Mouse (Mus musculus): ENCODE data around the gene Tpm3. TPM values are rescaled to one million over a fixed set of nuclear protein-coding genes. Genes with fewer than 3 reads are reported as not detected.
A peak's percentile ranks its signal among the peaks of the same experiment; 100 is the strongest.

The Tpm3 gene
- polyA plus RNA-seq, 1 experiment from 2014 or later: 523 TPM

DNA sequence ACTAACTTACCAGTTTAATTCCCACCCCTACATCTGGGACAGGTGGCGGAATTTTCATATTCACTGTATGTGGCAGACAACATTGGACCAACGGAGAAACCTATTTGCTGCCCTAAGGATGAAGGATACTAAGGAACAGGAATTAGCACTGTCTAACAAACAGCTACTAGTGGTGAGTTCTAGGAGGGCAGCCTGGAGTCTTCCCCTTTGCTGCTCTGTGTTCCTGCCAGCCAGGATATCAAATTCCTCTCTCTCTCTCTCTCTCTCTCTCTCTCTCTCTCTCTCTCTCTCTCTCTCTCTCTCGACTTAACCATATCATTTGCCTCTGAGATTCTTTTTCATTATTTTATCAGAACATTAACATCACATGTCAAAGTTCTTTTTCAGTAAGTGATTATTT is 8.1 kb upstream of the Tpm3 start:
- DNase-seq (ENCODE audit: low spot score) (no peak), ATAC-seq (replicated peaks; ENCODE audit: low FRiP score) (no peak)
- Histone ChIP-seq H3K27me3 (ENCODE audit: control insufficient read depth, insufficient read depth, low read length) (no peaks in the 10 kb centered on the region), H3K4me3 (ENCODE audit: low read depth, low read length) (no peak overlapping the region), H3K36me3 (ENCODE audit: control insufficient read depth, insufficient read depth, low read length) (no peaks in the 10 kb centered on the region; the same call in 1 of the 2 replicates), H3K9ac (ENCODE audit: low read length) (no peak overlapping the region), H3K27ac (ENCODE audit: low read depth, low read length) (no peak overlapping the region), H3K9me3 (ENCODE audit: control insufficient read depth, low read length) (no peaks in the 10 kb centered on the region), H3K4me2 (ENCODE audit: low read depth, low read length, severe bottlenecking) (no peak overlapping the region), H3K4me1 (replicated peaks; ENCODE audit: control insufficient read depth, insufficient read depth, low read length) (no peaks in the 10 kb centered on the region)
- WGBS: 79% methylated on average over 3 of the region's 3 CpGs

DNA sequence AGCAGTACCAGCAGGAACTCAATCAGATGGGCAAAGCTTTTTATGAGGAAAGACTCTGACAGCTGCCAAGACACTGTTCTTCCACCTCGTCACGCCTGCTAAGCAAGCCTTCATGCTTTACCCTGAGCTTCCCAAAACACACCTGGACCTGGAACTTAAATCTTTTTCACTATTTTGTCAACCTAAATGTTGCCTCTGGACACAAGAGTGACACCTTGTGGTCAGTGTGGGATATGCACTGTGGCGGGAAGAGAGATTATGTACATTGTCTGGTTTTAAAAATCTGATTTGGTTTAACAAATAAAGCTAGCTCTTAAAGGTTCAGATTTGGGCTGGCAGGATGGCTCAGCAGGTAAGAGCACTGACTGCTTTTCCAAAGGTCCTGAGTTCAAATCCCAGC is 6.9 kb upstream of the Tpm3 start:
- Histone ChIP-seq H3K9me3 (ENCODE audit: control insufficient read depth, low read length) (no peaks in the 10 kb centered on the region), H3K4me2 (ENCODE audit: low read depth, low read length, severe bottlenecking) (no peak overlapping the region), H3K4me1 (replicated peaks; ENCODE audit: control insufficient read depth, insufficient read depth, low read length) (no peaks in the 10 kb centered on the region), H3K4me3 (ENCODE audit: low read depth, low read length) (no peak overlapping the region), H3K36me3 (ENCODE audit: control insufficient read depth, insufficient read depth, low read length) (no peaks in the 10 kb centered on the region; the same call in 1 of the 2 replicates), H3K27ac (ENCODE audit: low read depth, low read length) (no peak overlapping the region), H3K27me3 (ENCODE audit: control insufficient read depth, insufficient read depth, low read length) (no peaks in the 10 kb centered on the region), H3K9ac (ENCODE audit: low read length) (no peak overlapping the region)
- 63% methylated on average over 3 of the region's 3 CpGs for WGBS
- peak; percentile 67 for DNase-seq (ENCODE audit: low spot score)
- ATAC-seq (replicated peaks; ENCODE audit: low FRiP score): no peak

DNA sequence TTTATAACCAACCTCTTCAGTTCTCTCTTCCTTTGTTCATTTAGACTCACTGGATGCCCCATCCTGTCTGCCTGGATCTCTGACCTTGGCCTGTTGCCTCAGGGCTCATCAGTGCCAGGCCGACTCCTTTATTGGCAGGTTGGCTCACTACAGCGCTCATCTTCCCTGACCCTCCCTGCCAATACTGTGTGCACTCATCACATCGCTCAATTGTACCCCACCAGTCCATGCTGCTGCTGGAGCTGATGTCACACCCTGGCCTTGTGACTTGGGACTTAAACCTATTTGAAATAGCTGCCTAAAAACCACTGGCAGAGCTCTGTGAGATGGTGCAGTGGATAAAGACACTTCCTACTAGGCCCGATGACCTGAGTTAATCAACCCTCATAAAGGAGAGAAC is 4.6 kb upstream of the Tpm3 start:
- Histone ChIP-seq H3K27ac (ENCODE audit: low read depth, low read length) (no peak overlapping the region), H3K4me3 (ENCODE audit: low read depth, low read length) (no peak overlapping the region), H3K9ac (ENCODE audit: low read length) (no peak overlapping the region), H3K4me2 (ENCODE audit: low read depth, low read length, severe bottlenecking) (no peak overlapping the region), H3K27me3 (ENCODE audit: control insufficient read depth, insufficient read depth, low read length) (no peaks in the 10 kb centered on the region), H3K36me3 (ENCODE audit: control insufficient read depth, insufficient read depth, low read length) (no peaks in the 10 kb centered on the region), H3K4me1 (replicated peaks; ENCODE audit: control insufficient read depth, insufficient read depth, low read length) (no peaks in the 10 kb centered on the region), H3K9me3 (ENCODE audit: control insufficient read depth, low read length) (no peaks in the 10 kb centered on the region)
- no peak for DNase-seq (ENCODE audit: low spot score)
- no peak for ATAC-seq (replicated peaks; ENCODE audit: low FRiP score)
- 94% methylated on average over 4 of the region's 4 CpGs for WGBS

- Histone ChIP-seq H3K4me2 (ENCODE audit: low read depth, low read length, severe bottlenecking) (no peak overlapping the region), H3K27ac (ENCODE audit: low read depth, low read length) (no peak overlapping the region), H3K9ac (ENCODE audit: low read length) (no peak overlapping the region), H3K4me3 (ENCODE audit: low read depth, low read length) (no peak overlapping the region), H3K4me1 (replicated peaks; ENCODE audit: control insufficient read depth, insufficient read depth, low read length) (no peaks in the 10 kb centered on the region), H3K27me3 (ENCODE audit: control insufficient read depth, insufficient read depth, low read length) (no peaks in the 10 kb centered on the region), H3K9me3 (ENCODE audit: control insufficient read depth, low read length) (no peaks in the 10 kb centered on the region), H3K36me3 (ENCODE audit: control insufficient read depth, insufficient read depth, low read length) (no peaks in the 10 kb centered on the region)
- ATAC-seq (replicated peaks; ENCODE audit: low FRiP score): no peak
- DNase-seq (ENCODE audit: low spot score): no peak
- 88% methylated on average over 7 of the region's 7 CpGs for WGBS
Observed at GRCm38 (mm10) chr3:90069688-90070087, 2.8 kb upstream of the Tpm3 start.

- WGBS: 5% methylated on average over 5 of the region's 5 CpGs
- H3K27me3 ChIP-seq (ENCODE audit: control insufficient read depth, insufficient read depth, low read length): no peaks in the 10 kb centered on the region
- no peaks in the 10 kb centered on the region for H3K9me3 ChIP-seq (ENCODE audit: control insufficient read depth, low read length)
- H3K4me1 ChIP-seq (replicated peaks; ENCODE audit: control insufficient read depth, insufficient read depth, low read length): peaks cover 12% of the 10 kb centered on the region
- H3K27ac ChIP-seq (ENCODE audit: low read depth, low read length): no peak overlapping the region
- H3K4me3 ChIP-seq (ENCODE audit: low read depth, low read length): no peak overlapping the region
- H3K36me3 ChIP-seq (ENCODE audit: control insufficient read depth, insufficient read depth, low read length): no peaks in the 10 kb centered on the region
- peak; percentile 85 for DNase-seq (ENCODE audit: low spot score)
- ATAC-seq (replicated peaks; ENCODE audit: low FRiP score): no peak
- H3K9ac ChIP-seq (ENCODE audit: low read length): no peak overlapping the region
- peak overlapping the region; percentile 37; the same call in 1 of the 2 replicates for H3K4me2 ChIP-seq (ENCODE audit: low read depth, low read length, severe bottlenecking)
Observed at GRCm38 (mm10) chr3:90076921-90077716, 4.7 kb downstream of the Tpm3 start.

DNA sequence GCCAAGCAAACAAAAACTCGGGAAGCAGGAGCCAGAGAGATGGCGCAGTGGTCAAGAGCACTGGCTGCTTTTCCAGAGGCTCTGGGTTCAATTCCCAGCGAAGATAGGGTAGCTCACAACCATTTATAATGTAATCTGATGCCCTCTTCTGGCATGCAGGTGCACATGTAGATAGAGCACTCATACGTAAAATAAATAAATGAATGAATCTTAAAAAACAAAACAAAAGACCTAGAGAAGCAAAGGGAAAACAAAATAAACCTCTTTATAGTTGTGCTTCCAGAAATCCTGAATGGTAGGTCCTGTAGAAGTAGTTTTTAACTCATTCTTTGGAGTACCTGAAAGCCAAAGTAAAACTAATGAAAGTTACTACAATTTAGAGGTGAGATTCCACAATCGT is 5.8 kb downstream of the Tpm3 start:
- peaks cover 17% of the 10 kb centered on the region for H3K4me1 ChIP-seq (replicated peaks; ENCODE audit: control insufficient read depth, insufficient read depth, low read length)
- H3K9me3 ChIP-seq (ENCODE audit: control insufficient read depth, low read length): no peaks in the 10 kb centered on the region
- H3K27me3 ChIP-seq (ENCODE audit: control insufficient read depth, insufficient read depth, low read length): no peaks in the 10 kb centered on the region
- 58% methylated on average over 5 of the region's 5 CpGs for WGBS
- DNase-seq (ENCODE audit: low spot score) (no peak), ATAC-seq (replicated peaks; ENCODE audit: low FRiP score) (no peak)
- H3K36me3 ChIP-seq (ENCODE audit: control insufficient read depth, insufficient read depth, low read length): no peaks in the 10 kb centered on the region
- H3K4me3 ChIP-seq (ENCODE audit: low read depth, low read length): no peak overlapping the region
- no peak overlapping the region for H3K27ac ChIP-seq (ENCODE audit: low read depth, low read length)
- H3K9ac ChIP-seq (ENCODE audit: low read length): no peak overlapping the region
- H3K4me2 ChIP-seq (ENCODE audit: low read depth, low read length, severe bottlenecking): no peak overlapping the region

GRCm38 (mm10) chr3:90079133-90079762 is 6.8 kb downstream of the Tpm3 start:
- H3K4me3 ChIP-seq (ENCODE audit: low read depth, low read length): peak overlapping the region; percentile 92
- no peaks in the 10 kb centered on the region for H3K9me3 ChIP-seq (ENCODE audit: control insufficient read depth, low read length)
- H3K36me3 ChIP-seq (ENCODE audit: control insufficient read depth, insufficient read depth, low read length): no peaks in the 10 kb centered on the region
- DNase-seq (ENCODE audit: low spot score) (peak; percentile 97), ATAC-seq (replicated peaks; ENCODE audit: low FRiP score) (peak; percentile 97)
- H3K9ac ChIP-seq (ENCODE audit: low read length): peak overlapping the region; percentile 85
- H3K4me2 ChIP-seq (ENCODE audit: low read depth, low read length, severe bottlenecking): peak overlapping the region; percentile 83
- under 1% methylated on average over 31 of the region's 33 CpGs for WGBS
- peaks cover 20% of the 10 kb centered on the region for H3K4me1 ChIP-seq (replicated peaks; ENCODE audit: control insufficient read depth, insufficient read depth, low read length)
- H3K27ac ChIP-seq (ENCODE audit: low read depth, low read length): peak overlapping the region; percentile 89
- H3K27me3 ChIP-seq (ENCODE audit: control insufficient read depth, insufficient read depth, low read length): no peaks in the 10 kb centered on the region

DNA sequence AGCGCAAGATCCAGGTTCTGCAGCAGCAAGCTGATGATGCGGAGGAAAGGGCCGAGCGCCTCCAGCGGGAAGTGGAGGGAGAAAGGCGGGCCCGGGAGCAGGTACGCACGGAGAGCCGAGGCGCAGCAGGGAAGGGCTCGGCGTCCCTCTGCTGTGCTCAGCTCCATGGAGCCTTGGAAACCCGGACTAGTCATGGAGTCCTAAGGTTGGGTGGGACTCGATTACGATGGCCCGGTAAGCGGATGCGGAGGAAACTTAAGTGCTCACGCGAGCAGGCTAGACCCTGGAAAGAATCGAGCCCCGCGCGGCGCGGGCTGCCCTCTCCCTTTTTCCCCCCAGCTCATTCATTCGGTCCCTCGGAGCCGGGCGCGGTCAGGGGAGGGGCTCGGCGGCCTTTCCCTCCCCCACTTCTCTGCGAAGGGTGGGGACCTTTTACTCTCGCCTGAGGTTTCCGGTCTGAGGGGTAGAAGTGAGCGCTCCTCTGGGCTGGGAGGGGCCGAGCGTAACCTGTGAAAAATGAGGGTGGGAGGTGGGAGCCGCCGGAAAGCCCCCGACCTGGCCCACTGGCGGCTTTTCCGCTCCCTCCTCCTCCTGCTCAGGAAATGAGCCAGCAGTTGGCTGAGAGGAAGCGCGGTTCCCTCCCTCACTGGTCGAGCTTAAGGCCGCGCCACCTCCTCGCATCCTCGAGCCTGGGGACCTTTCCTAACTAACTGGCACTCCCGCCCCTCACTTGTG is 7.5 kb downstream of the Tpm3 start:
- Histone ChIP-seq H3K4me3 (ENCODE audit: low read depth, low read length) (peak overlapping the region; percentile 92), H3K4me1 (replicated peaks; ENCODE audit: control insufficient read depth, insufficient read depth, low read length) (peaks cover 20% of the 10 kb centered on the region), H3K9me3 (ENCODE audit: control insufficient read depth, low read length) (no peaks in the 10 kb centered on the region), H3K36me3 (ENCODE audit: control insufficient read depth, insufficient read depth, low read length) (no peaks in the 10 kb centered on the region), H3K27ac (ENCODE audit: low read depth, low read length) (peak overlapping the region; percentile 89), H3K4me2 (ENCODE audit: low read depth, low read length, severe bottlenecking) (peak overlapping the region; percentile 83), H3K27me3 (ENCODE audit: control insufficient read depth, insufficient read depth, low read length) (no peaks in the 10 kb centered on the region), H3K9ac (ENCODE audit: low read length) (peak overlapping the region; percentile 85)
- ATAC-seq (replicated peaks; ENCODE audit: low FRiP score) (peak; percentile 68), DNase-seq (ENCODE audit: low spot score) (peak; percentile 83)
- under 1% methylated on average over 48 of the region's 53 CpGs for WGBS

Data from forebrain, embryonic 11.5 days (tissue).